Mouse (Mus musculus) embryonic stem cell, embryonic (primary cell): ENCODE measurements around the gene Nop14.

Source experiments
- CTCF ChIA-PET, 4 experiments: fragments of 300-600 bp in 2 of 4; fragments of 350-600 bp in 2 of 4; sonication (Branson Sonifier 250); formaldehyde crosslinking; loops; one replicate each; lab custom pipeline; 2022; ENCODE audit warnings: inconsistent platforms in 2 of 4; lab: Charles Lee
- POLR2A ChIA-PET, 4 experiments: fragments of 300-600 bp in 2 of 4; fragments of 350-600 bp in 2 of 4; sonication (Branson Sonifier 250); formaldehyde crosslinking; loops; one replicate each; lab custom pipeline; 2022; ENCODE audit warnings: antibody characterized with exemption in 4 of 4, inconsistent platforms in 1 of 4; lab: Charles Lee

Gene Nop14

DNA sequence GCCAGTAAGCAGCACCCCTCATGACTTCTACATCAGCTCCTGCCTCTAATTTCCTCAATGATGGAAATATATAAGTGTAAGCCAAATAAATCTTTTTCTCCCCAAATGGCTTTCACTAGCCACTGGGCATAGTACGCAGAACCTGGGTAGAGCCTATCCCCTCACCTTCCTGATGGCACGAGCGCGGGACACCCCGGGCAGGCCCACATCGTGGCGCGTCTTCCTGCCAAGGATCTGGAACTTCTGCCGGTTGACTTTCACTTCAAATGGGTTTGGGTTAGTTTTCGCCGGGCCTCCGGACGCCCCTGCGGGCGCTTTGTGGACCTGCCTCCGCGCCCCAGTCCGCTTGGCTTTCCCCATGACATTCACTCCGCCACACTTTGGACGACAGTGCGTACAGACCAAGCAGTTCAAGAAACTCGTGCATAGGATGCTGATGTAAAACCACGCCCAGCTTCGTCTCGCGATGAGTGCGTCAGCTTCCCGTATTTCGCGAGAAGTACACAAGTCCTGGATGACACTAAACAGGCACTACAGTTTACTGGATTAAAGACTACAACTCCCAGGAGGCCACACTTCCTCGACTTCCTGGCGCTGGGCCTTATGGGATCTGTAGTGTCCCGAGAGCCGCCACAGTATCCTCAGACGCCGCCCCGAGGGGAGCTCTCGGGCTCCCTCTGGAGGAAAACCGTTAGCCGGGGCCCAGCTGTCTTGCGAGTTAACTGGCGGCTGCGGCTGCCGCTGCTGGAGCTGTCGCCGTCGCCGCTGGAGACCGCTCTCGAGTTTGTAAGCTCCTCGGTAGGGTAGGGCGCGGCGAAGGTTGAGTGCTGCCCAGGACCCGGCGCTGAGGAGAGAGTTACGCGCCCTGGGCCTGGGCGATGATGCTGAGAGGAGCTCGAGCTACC, at the start of gene Nop14, which contains the start of gene Grk4:
Gene Nop14, minus strand, starts transcription at position 463 of the 905 bp plus-strand sequence.
Gene Grk4, plus strand, starts transcription at position 694 of the 905 bp plus-strand sequence.
- ChIA-PET CTCF (interaction anchor here (0.6 to 3.1 kb wide), 62 partner anchors 9 to 878 kb away, joined by 3 to 38 read pairs (median 4); partner anchors contain the start of genes Tnip2 (in 4 of the 4), Mfsd10 (in 3 of the 4), Fam193a (in 2 of the 4) and Add1 (in 1 of the 4)), POLR2A (interaction anchor here (0.5 to 6.9 kb wide), 196 partner anchors 9 to 1325 kb away, joined by 3 to 197 read pairs (median 4); partner anchors contain the start of genes Mfsd10 (in 4 of the 4), Tnip2 (in 4 of the 4), Add1 (in 3 of the 4) and Fam193a (in 3 of the 4))

DNA sequence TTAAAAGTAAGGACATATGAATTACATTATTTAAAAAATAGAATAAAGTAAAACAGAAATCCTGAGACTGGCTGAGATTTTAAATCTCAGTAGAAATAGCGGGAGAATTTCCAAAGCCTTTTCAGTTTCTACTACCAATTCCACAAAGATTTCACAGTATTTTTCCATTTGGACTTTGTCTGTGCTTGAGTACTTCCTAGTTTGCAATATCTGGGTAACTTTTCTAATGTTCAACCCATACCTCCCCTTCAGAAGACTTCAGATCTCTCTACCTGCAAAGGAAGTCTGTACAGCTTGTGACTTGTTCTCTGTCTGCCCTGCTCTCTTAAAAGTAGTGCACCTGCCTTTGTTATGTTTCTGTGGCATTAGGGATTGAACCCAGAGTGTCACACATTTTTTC, 48.5 kb upstream of the Nop14 start:
- POLR2A ChIA-PET, result no interaction called here

DNA sequence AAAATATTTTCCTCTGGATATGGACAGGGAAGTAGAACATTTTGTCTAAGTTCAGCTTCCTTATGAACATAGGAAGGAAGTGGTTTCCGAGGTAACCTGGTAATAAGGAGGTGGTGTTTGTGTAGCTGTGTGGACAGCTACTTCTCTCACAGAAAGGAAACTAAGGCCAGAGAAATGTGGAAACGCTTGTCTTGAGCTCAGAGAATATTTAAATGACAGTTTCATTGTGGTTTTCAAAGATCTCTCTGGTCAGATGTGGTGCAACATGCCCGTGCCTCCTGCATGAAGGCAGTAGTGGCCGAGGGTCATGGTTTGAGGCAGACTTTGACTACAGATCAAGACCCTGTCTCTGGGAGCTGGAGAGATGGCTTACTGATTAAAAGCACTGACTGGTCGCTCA, 35.6 kb upstream of the Nop14 start:
- ChIA-PET CTCF (no interaction called here), POLR2A (no interaction called here)

More for the DNA sequence above, 48.5 kb upstream of the Nop14 start:
- CTCF ChIA-PET, result no interaction called here

DNA sequence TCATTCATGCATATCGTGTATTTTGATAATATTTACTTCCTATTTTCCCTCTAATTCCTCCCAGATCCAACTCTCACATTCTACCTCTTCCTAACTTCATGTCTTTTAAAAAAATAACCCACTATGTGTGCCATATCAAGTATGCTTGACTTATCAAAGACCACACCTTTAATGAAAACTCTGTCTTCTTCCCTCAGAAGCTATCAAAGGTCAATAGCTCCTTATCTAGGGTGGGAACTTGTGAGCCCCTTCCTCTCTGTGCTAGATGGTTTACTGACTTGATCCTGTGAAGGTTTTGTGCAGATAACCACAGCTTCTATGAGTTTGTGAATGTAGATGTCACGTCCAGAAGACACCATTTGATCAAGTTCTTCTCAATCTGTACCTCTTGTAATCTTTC, 32.8 kb upstream of the Nop14 start:
- ChIA-PET CTCF (interaction anchor here in 1 of 4 experiments (0.6 kb wide), 1 partner anchor 296 kb away, joined by 3 read pairs; no protein-coding TSS in a partner anchor), POLR2A (no interaction called here)

DNA sequence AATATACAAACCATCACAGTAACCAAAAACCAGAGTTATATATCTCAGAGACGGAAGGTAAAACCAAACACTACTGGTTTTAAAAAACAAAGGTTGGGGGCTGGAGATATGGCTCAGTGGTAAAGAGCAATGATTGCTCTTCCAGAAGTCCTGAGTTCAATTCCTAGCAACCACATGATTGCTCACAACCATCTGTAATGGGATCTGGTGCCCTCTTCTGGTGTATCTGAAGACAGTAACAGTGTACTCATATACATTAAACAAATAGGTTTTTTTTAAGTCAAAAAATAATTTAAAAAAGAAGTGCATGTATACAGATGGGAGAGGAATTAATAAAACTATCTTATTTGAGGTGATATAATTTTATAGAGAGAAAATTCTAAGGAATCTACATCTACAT, 29.9 kb upstream of the Nop14 start:
- CTCF ChIA-PET, result no interaction called here
- POLR2A ChIA-PET, result no interaction called here

DNA sequence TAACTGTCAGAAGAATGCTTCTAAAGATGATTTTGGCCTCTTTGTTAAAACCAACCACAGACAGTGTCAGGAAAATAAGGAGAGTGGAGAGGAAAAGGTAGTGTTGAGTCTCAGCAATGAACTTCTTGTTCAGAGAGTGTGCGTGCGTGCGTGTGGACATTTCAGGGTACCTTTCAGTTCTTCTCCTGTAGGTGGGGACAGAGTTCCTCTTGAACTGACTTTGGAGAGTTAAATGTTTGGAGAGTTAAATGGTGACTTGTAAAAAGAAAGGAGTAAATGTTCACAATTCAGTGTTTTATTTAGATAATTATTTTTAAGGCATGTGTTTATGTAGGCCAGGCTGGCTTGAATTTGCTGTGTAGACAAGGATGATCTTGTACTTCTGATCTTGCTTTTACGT, 10.3 kb upstream of the Nop14 start:
- POLR2A ChIA-PET, result interaction anchor here in 2 of 4 experiments (0.6 to 0.7 kb wide), 2 partner anchors 10 to 166 kb away, joined by 3 to 6 read pairs; partner anchors contain the start of genes Grk4 (in 1 of the 2) and Nop14 (in 1 of the 2)

DNA sequence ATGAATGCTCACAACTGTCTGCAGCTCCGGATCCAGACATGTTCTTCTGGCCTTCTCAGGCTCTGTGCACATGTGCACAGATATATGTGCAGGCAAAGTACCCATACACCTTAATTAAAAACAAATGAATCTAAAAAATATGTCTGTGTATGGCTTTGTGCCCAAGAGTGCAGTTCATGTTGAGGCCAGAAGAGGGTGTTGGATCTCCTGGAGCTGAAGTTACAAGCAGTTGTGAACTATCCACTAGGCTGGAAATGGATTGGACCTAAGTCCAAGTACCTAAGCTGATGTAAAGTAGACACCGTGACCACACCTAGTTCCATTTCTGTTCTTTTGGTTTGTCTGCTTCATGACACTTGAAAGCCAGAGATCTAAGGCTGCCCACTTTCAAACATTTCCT, 9.5 kb upstream of the Nop14 start:
- CTCF ChIA-PET, result interaction anchor here (0.5 to 2.2 kb wide), 11 partner anchors 9 to 1524 kb away, joined by 3 to 17 read pairs (median 3); partner anchors contain the start of genes Grk4 (in 4 of the 4), Nop14 (in 4 of the 4) and Rgs12 (in 1 of the 4)
- POLR2A ChIA-PET, result interaction anchor here in 3 of 4 experiments (0.6 to 2.4 kb wide), 3 partner anchors 9 to 156 kb away, joined by 3 to 20 read pairs (median 4); partner anchors contain the start of genes Grk4 (in 2 of the 3), Nop14 (in 2 of the 3) and Tnip2 (in 1 of the 3)

More for the DNA sequence above, 10.3 kb upstream of the Nop14 start:
- CTCF ChIA-PET, result no interaction called here

DNA sequence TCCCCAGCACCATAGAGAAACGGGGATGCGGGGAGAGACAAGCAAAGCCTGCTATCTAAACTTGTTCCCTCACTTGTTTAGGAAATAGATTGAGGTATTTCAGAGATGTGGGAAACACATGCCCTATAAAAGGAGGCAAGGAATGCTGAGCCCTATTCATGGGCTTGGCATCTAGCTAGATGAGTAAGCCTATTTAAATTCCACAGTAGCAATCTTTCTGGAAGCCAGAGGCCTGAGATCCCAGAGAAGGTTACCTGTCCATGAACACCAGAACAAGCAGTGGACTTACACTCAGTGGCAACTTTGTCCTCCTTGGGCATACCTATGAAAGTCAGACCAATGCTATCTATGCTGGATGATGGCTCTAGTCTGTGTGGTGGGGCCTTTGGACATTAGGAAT, 3.3 kb upstream of the Nop14 start:
- POLR2A ChIA-PET, result interaction anchor here in 1 of 4 experiments (0.5 to 2.2 kb wide), 4 partner anchors 27 to 734 kb away, joined by 3 to 7 read pairs (median 3); partner anchors contain the start of gene Mfsd10
- CTCF ChIA-PET, result no interaction called here

DNA sequence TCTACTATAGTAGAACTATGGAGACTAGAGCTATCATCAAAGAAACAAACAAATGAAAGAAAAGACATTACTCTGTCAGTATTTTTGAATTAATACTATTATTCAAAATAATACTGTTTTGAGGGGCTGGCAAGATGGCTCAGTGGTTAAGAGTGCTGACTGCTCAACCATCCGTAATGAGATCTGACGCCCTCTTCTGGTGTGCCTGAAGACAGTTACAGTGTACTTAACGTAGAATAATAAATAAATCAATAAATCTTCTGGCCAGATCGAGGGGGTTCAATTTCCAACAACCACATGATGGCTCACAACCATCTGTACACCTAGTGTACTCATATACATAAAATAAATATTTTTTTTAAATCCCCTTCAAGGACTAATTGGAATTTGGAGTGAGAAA, 2.0 kb upstream of the Nop14 start:
- POLR2A ChIA-PET, result interaction anchor here in 3 of 4 experiments (0.6 to 6.9 kb wide), 4 partner anchors 24 to 148 kb away, joined by 3 to 197 read pairs (median 32); partner anchors contain the start of genes Htt (in 1 of the 3), Mfsd10 (in 1 of the 3) and Tnip2 (in 1 of the 3)
- CTCF ChIA-PET, result no interaction called here

DNA sequence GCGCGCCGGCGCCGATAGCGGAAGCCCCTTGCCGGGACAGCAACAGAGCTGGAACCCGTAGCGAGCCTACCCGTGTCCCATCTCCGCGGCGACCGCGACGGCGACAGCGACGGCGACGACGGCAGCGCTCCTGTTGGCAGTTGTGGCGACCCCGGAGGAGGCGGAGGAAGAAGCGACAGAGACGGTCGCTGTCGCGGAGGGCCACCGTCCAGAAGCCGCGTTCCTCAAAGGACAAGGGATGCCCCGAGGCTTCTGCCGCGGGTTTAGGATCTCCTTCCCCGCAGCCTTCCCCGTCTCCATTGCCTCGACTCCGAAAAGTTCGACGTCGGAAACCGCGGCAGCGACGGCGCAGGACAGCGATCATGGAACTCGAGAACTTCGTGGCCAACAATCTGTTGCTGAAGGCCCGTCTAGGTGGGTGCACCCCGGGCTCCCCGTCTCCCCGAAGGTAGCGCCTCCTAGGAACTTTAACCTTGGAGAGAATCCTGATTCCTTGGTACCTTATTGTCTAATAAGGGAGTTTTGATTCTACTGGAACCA, 713 bp upstream of the Nop14 start:
- CTCF ChIA-PET, result interaction anchor here (0.6 to 3.1 kb wide), 52 partner anchors 8 to 879 kb away, joined by 3 to 38 read pairs (median 4); partner anchors contain the start of genes Tnip2 (in 4 of the 4), Mfsd10 (in 3 of the 4), Add1 (in 1 of the 4) and Htt (in 1 of the 4)

DNA sequence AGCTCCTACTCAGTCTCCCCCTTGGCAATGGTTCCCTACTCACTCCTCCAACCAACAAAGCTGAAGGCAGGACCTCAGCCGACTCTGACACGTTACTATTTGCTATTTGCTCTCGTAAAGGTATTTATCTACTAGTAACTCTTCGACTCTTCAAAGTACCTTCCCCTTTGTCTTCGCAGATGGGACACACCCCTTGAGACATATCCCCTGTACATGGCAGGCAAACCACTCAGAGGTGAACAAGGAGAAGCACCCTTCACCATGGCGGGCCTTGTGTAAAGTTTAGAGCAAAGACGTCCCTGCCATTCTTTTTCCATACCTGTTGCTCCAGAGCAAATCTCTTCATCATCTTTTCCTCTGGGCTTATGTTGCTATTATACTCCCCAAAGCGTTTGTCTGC, 2.4 kb downstream of the Nop14 start:
- CTCF ChIA-PET, result interaction anchor here in 2 of 4 experiments (0.7 kb wide), 2 partner anchors 10 kb away, joined by 3 to 5 read pairs; no protein-coding TSS in a partner anchor
- POLR2A ChIA-PET, result interaction anchor here in 2 of 4 experiments (0.7 to 6.9 kb wide), 5 partner anchors 8 to 814 kb away, joined by 5 to 197 read pairs (median 45); partner anchors contain the start of genes Mfsd10 (in 2 of the 2) and Tnip2 (in 1 of the 2)

More for the DNA sequence above, 713 bp upstream of the Nop14 start:
- POLR2A ChIA-PET, result interaction anchor here (0.5 to 6.9 kb wide), 167 partner anchors 8 to 1325 kb away, joined by 3 to 197 read pairs (median 4); partner anchors contain the start of genes Mfsd10 (in 4 of the 4), Tnip2 (in 4 of the 4), Add1 (in 3 of the 4) and Fam193a (in 3 of the 4)

DNA sequence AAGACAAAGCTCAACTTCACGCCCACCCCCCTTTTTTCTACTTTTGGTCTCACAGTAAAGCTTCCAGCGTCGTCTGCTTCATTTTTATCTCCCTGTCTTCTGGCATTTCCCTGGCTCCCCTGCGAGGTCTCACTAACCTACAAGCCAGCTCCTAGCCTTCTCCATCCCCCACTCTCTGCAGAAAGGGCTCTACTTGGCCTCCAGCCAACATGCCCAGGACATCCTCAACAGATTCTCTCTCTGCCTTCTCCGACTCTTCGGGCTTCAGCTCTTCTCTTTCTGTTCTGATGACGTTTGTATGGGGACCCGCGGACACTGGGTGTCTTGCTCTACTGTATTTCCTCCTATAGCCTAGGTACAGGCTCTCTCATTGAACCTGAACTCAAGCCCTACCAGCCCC, 5.1 kb downstream of the Nop14 start:
- ChIA-PET CTCF (interaction anchor here in 2 of 4 experiments (0.6 to 1.4 kb wide), 2 partner anchors 12 to 1750 kb away, joined by 3 to 5 read pairs; no protein-coding TSS in a partner anchor), POLR2A (interaction anchor here in 2 of 4 experiments (0.6 to 11.5 kb wide), 5 partner anchors 11 to 215 kb away, joined by 3 to 173 read pairs (median 8); partner anchors contain the start of gene Mfsd10 (in 2 of the 2))

DNA sequence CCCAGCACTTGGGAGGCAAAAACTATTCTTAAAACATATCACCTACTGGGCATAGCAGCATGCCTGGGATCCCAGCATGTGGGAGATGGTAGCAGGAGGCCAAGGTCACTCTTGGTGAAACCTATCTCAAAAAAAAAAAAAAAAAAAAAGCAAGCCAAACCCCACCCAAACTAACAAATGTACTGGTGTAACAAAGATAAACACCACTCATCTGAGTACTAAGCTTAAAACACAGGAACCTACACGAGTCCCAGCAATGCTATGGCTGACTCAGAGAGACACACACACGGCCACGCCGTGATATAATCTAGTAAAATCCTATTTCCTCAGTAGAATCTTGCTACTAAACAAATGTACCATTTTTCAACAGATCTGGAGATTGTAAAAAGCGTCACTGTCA, 7.0 kb downstream of the Nop14 start:
- CTCF ChIA-PET, result interaction anchor here in 2 of 4 experiments (0.8 to 1.2 kb wide), 2 partner anchors 8 to 79 kb away, joined by 3 to 4 read pairs; partner anchors contain the start of gene Add1 (in 1 of the 2)

DNA sequence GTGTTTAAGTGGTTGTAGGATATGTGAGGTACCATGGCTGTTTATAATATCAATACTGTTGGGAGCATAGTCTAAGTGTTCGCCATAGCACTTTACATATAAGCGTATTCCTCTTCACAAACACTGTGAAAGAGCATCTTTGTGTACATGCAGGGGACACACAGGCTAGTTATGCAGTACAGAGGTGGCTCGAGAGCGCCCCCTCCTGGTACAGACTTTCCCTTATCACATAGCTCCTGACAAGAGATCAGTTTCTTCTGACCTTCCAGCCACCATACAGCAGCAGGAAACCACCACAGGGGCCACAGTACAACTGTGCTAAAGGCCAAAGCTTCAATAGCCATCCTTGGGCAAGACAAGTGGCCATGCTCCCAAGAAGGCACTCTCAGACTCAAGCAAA, 12.4 kb downstream of the Nop14 start:
- ChIA-PET CTCF (interaction anchor here (0.6 to 3.0 kb wide), 61 partner anchors 8 to 1664 kb away, joined by 3 to 41 read pairs (median 4); partner anchors contain the start of genes Grk4 (in 4 of the 4), Nop14 (in 4 of the 4), Mfsd10 (in 3 of the 4) and Tnip2 (in 3 of the 4)), POLR2A (interaction anchor here (0.6 to 11.5 kb wide), 18 partner anchors 10 to 311 kb away, joined by 3 to 173 read pairs (median 6); partner anchors contain the start of genes Mfsd10 (in 4 of the 4), Grk4 (in 3 of the 4), Nop14 (in 3 of the 4) and Rnf4 (in 1 of the 4))

More for the DNA sequence above, 7.0 kb downstream of the Nop14 start:
- POLR2A ChIA-PET, result interaction anchor here in 2 of 4 experiments (0.5 to 11.5 kb wide), 7 partner anchors 9 to 584 kb away, joined by 3 to 173 read pairs (median 4); partner anchors contain the start of gene Mfsd10 (in 2 of the 2)

DNA sequence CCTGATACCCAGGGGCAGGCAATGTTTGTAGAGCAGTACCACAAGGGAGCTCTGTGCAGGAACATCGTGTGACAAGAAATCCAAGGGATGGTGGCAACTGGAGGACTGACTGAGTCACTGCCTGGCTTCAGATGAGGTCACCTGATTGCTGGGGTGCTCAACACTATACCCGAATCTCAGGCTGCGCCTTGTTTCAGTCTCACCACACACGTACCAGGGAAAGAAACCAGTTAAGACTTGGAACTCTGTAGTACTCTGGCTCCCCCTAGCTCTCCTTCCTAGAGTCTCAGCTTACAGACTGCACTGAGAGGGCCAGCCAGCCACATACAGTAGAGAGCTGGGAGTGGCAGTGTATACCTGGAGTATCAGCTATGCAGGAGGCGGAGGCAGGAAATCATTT, 17.0 kb downstream of the Nop14 start:
- POLR2A ChIA-PET, result interaction anchor here in 3 of 4 experiments (0.6 to 11.9 kb wide), 17 partner anchors 9 to 129 kb away, joined by 3 to 197 read pairs (median 4); partner anchors contain the start of genes Grk4 (in 3 of the 3), Nop14 (in 3 of the 3), Tnip2 (in 2 of the 3) and Add1 (in 1 of the 3)

DNA sequence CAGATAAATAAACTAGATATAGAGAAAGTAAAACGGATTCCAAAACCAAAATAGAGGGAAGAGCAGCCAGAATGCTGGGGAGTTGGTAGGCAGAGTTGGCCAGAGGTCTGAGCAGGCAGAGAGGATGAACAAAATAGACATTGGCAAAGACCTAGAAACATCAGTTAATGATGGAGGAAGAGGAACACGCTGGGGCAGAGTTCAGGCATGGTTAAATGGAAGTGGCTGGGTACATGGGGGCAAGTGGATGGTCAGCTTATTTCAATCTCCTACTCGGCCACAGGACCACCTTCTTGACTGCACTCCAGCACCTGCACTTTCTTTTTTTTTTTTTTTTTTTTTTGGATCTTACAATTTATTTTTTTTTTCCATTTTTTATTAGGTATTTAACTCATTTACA, 18.0 kb downstream of the Nop14 start:
- CTCF ChIA-PET, result interaction anchor here in 3 of 4 experiments (0.7 to 5.7 kb wide), 11 partner anchors 10 to 454 kb away, joined by 3 to 46 read pairs (median 5); partner anchors contain the start of genes Grk4 (in 2 of the 3), Nop14 (in 2 of the 3) and Mxd4 (in 1 of the 3)

More for the DNA sequence above, 17.0 kb downstream of the Nop14 start:
- CTCF ChIA-PET, result interaction anchor here (0.6 to 5.7 kb wide), 36 partner anchors 9 to 455 kb away, joined by 3 to 46 read pairs (median 4); partner anchors contain the start of genes Tnip2 (in 3 of the 4), Grk4 (in 2 of the 4), Nop14 (in 2 of the 4) and Mxd4 (in 1 of the 4)

More for the DNA sequence above, 18.0 kb downstream of the Nop14 start:
- POLR2A ChIA-PET, result interaction anchor here in 3 of 4 experiments (0.6 to 11.9 kb wide), 13 partner anchors 8 to 389 kb away, joined by 3 to 197 read pairs (median 4); partner anchors contain the start of genes Grk4 (in 2 of the 3), Nop14 (in 2 of the 3), Tnip2 (in 2 of the 3) and Add1 (in 1 of the 3)
